Mouse (Mus musculus): Measurements from ENCODE around the gene Tmbim1. TPM values are rescaled to one million over a fixed set of nuclear protein-coding genes. Genes with fewer than 3 reads are reported as not detected.
"Not testable (repeated sequence)": the region's sequence is repeated elsewhere in the genome, so short reads cannot be mapped to it uniquely, and the experiment has no call there.

The Tmbim1 gene
- total RNA-seq, 2 experiments from 2014 or later, result 5.2 to 5.3 TPM

DNA sequence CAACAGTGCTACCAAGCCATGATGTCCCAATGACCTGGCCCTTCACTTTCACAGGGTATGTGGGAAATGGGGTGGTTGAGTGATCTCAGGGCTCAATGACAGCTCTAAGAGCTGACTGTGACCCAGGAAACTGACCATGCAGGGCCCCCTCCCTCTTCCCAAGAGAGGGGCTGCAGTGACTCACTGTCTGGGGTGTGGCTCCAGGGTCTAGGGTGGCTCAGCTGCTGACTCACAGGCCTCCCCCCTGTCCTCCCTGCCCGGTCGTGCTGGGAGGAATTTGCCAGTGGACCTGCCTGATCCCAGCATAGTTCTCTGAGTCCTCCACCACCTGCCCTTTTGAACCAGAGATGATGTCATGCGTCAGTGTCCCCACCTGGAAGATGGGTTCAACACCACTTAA is 8.2 kb downstream of the Tmbim1 start:
- no peak for DNase-seq
- intact Hi-C loops (cut with DNase I), result loop anchor here (10.0 kb wide), 1 partner anchor 158 kb away; no protein-coding TSS in a partner anchor

DNA sequence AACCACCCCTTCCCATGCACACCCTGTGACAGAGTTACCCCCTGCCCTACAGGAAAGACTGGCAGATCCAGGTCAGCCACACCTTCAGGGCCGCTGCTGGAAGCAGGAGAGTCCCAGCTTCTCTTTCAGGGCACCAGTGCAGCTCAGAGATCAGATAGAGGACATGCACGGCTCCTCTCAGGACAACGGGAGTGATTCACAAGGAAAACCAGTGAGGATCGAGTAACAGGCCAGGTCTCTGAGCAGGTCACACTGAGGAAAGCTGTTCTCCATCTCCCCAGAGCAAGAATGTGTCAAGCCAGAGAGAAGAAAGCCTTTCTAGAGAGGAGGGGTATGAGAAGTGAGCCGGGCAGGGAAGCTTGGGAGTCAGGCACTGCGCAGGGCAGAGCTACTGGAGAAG is 8.9 kb downstream of the Tmbim1 start:
- intact Hi-C loops (cut with DNase I), result loop anchor here (10.0 kb wide), 1 partner anchor 158 kb away; no protein-coding TSS in a partner anchor
- no peak for DNase-seq

DNA sequence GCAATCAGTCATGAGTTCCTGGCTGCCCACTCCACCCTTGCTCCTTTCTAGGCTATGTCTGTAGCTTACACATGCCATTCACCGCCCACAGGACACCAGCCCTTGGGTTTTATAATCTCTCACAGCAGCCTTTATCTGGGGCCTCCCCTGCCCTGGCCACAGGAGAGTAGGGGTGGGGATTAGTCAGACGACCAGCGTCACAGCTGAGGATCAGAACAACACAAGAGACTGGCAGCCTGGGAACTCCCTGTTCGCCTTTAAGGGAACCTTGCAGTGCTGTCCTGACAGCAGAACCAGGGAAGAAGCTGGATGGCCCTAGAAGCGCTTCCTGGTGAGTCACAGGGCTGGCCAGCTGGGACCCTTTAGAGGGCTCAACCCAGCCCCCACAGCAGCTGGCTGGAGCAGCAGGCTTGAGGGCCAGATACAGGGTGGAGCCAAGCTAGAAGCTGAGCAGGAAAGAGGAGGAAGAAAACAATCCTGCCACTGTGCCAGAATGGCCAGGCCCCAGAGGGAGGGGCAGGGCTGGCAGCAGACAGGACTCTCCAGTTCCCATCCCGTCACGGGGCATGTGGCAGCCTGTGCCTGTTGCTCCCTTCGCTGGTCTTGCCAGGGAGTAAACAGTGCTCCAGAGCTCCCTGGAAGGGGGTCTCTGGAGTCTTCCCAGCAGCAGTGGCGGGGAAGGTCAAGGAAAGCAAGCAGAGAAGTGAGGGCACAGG is 9.8 kb downstream of the Tmbim1 start:
- intact Hi-C loops (cut with DNase I), result loop anchor here (10.0 kb wide), 1 partner anchor 159 kb away; no protein-coding TSS in a partner anchor
- peak; percentile 95 for DNase-seq

DNA sequence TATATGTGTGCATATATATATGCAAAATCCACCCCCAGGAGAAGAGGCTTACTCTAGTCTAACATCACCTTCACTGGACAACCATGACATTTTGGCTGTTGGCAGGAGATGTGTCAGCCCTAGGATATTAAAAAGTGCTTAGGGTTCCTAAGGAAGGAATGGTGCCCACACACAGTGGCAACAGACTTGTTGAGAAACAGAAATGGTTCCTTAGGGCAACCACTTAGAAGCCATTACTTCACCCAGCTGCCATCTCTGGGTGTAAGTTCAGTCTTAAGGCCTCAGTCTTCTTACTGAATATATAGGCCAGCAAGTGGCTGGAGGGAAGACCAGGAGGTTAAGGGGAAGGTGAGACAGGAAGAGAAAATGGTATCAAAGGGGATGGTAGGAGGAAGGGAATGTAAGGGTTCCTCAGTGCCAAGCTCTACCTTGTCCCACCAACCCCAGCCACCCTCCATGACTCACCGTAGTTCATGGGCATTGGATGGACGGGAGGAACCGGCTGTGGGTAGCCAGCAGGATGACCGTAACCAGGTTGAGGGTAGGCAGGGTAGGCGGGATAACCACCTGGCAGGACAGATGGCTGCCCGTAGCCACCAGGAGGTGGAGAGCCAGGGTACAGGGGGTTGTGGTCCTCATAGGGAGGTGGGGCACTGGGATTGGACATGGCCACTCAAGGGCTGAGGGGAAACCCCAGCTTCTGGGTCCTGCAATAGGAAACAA is 10.5 kb downstream of the Tmbim1 start:
- DNase-seq, result no peak
- intact Hi-C loops (cut with DNase I), result loop anchor here (10.0 kb wide), 1 partner anchor 160 kb away; no protein-coding TSS in a partner anchor

DNA sequence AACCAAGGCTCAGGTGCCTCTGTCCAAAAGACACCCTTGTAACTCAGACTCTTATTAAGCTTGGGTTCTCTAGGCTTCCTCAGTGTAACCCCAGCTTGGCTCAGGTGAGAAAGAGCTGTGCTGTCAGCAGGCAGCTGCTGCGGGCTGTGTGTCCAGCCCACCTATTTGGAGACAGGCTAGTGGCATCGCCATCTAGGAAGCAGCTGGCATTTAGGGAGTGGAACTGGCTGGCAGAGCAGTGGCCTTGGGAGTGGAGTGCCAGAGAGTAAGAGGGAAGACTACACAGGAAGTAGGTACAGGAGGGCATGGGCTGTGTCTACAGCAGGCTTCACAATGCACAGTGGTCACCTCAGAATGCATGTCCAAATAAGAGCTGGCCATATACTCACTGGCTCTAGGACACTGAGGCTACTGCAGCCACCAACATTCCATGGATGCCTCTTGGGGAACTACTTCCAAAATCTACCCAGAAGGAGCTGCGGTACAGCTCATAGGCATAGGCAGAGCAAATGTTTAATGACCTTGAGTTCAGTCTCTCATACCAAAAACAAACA is 11.3 kb downstream of the Tmbim1 start:
- no peak for DNase-seq
- intact Hi-C loops (cut with DNase I), result loop anchor here (10.0 kb wide), 1 partner anchor 161 kb away; no protein-coding TSS in a partner anchor

DNA sequence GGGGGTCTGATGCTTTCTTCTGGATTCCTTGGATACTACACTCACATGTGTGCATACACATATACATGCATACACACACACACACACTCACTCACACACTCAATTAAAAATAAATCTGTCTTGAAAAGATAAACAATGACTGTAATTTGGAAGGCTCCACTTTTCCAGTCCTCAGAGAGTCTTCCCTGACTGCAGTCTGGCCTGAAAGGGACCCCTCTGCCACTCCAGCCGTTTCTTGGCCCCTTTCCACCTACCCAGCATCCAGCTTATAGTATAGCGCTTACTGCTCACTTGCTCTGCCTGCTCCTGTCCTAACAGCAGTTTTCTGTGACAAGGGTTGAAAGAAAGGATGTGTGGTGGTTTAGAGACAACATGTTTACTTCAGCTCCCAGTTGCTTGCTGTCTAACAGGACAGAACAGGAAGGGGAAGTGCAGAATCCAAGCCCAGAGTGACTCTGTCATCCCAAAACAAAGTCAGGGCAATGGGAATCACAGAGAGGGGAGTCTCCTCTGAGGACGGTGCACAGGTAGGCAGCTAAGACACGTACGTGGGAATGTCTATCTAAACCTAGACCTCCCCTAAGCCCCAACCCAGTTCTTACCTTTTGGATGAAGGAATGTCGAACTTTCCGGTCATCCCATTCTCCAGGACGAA is 12.0 kb downstream of the Tmbim1 start:
- intact Hi-C loops (cut with DNase I), result loop anchor here (10.0 kb wide), 1 partner anchor 161 kb away; no protein-coding TSS in a partner anchor
- DNase-seq, result peak; percentile 55

DNA sequence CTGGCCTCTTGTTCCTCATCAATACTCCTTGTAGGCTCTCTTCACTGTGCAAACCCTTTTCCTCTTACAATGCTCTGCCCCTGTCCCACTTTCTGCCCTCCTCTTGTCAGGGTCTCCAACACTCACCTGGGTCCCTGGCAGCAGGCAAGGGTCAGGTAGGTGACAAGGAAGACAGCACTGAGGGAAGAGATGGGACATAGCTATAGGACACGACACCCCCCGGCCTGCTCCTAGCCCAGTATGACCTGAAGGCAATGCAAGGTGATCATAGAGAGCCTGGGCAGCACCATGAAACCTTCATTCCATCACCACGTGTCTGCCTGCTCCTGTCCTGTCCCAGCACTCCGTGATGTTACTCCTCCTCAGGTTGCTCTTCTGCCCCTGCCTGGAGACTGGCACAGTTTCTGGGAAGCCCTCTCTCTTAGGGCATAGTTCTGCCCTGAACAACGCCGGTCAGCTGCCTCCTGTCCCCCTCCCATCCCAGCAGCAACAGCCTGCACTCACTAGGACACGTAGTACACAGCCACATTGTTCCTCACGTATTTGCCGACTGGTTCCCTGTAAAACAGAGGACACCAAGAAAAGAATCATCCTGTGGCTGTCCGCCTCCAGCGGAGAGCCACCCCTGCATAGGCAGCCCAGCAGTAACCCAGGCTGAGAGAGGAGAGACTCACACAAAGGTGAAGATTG is 12.9 kb downstream of the Tmbim1 start:
- DNase-seq, result no peak
- intact Hi-C loops (cut with DNase I), result loop anchor here (10.0 kb wide), 1 partner anchor 162 kb away; no protein-coding TSS in a partner anchor

DNA sequence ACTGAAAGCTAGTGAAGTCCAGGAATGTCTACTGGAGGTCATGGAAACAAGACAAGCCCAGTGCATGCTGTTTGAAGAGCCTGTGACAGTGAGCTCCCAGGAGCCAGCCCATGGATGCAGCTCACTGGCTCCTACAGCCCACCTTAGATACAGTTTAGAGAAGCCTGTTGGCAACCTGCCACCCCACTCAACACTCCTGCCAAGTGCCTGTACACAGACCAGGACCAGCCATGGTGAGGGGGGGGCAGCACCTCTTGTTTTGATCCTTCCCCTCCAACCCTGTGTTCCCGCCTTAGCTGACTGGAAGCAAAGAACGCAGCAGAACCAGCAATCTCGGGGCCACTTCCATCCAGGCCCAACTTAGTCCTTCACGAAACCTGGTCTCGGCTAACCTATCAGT is 15.3 kb downstream of the Tmbim1 start:
- intact Hi-C loops (cut with DNase I), result loop anchor here (10.0 kb wide), 1 partner anchor 165 kb away; no protein-coding TSS in a partner anchor
- peak; percentile 57 for DNase-seq

DNA sequence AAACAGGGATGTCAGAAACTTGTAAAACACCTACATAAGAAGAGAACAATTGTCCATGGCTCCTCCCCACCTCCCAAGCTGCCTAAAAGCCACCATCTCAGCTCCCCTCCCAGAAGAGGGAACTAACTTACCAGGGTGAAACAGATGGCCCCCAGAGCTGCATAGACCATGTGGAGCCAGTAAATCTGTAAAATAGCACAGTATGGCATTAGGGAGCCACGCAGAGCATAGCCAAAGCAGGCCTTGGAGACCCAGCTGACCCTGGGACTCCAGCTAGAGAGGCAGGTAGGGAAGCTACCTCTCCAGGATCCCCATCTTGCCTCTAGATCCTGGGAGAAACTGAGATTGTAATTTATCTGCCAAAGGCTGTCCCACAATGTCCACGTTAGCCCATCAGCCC is 15.7 kb downstream of the Tmbim1 start:
- intact Hi-C loops (cut with DNase I), result loop anchor here (10.0 kb wide), 1 partner anchor 165 kb away; no protein-coding TSS in a partner anchor
- DNase-seq, result no peak

DNA sequence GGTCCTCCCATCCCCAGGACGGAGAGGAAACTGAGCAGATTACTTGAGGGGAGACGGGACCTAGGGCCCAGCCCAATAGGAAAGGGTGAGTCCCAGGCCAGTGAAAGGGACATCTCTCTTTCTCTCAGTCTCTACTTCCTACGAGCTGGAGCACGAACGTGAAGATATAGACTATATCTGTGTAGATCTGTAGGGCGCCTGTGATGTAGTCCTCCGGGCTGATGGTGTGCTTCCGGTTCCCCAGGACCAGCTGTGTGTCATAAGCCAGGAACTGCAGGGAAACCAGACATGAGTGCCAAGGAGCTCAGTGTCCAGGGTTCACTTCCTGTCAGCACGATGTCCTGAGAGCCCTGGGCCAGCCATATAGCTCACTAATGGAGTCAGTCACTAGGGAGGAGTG is 16.2 kb downstream of the Tmbim1 start:
- no peak for DNase-seq
- intact Hi-C loops (cut with DNase I), result no loop called here

DNA sequence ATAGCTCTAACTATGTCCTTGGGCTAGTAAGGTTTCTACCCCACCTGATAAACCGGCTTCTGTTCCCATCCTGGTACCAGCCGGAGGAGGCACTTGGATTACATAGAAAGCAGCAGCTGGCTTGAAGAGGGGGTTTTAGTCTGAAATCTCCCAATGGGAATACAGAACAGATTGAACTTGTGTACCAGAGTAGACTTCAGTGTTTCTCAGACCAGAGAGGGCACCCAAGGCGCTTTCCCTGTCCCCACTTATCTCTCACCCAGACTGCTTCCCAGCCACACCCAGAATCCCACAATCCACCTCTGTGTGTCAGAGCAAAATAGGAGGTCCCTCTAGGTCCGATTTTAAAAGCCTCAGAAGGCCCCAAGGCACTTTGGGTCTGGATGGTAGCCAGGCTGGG is 17.1 kb downstream of the Tmbim1 start:
- no peak for DNase-seq
- intact Hi-C loops (cut with DNase I), result no loop called here

DNA sequence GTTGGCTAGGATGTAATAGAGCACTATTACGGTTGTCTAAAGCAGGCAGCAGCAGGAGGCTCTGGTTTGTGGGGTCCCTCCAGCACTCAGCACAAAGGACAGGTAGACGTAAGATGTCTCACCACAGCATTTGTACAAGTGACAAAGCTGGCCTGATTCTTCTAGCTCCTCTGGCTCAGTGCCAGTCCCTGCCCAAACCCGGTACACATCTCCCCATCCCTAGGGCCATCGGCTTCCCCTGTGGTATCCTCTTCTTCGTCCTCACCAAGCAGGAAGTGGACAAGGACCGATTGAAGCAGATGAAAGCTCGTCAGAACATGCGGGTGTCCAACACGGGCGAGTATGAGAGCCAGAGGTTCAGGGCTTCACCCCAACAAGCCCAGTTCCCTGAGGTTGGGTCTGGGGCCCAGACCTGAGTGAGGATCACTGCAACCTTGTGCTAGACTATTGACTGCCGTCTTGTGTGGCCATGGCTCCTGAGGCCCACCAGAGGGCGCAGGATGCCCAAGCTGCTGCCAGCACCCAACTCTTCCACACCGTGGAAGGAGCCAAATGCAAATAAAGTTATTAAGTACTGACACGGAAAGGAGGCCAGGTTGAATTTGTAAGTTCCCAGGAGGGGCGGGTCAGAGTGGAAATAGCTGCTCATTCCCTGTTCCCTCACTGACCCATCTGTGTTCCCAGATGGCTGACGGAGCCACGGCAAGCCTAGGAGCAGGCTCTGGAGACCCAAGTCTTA is 18.4 kb downstream of the Tmbim1 start:
- intact Hi-C loops (cut with DNase I); DNase-seq: not testable (repeated sequence)

DNA sequence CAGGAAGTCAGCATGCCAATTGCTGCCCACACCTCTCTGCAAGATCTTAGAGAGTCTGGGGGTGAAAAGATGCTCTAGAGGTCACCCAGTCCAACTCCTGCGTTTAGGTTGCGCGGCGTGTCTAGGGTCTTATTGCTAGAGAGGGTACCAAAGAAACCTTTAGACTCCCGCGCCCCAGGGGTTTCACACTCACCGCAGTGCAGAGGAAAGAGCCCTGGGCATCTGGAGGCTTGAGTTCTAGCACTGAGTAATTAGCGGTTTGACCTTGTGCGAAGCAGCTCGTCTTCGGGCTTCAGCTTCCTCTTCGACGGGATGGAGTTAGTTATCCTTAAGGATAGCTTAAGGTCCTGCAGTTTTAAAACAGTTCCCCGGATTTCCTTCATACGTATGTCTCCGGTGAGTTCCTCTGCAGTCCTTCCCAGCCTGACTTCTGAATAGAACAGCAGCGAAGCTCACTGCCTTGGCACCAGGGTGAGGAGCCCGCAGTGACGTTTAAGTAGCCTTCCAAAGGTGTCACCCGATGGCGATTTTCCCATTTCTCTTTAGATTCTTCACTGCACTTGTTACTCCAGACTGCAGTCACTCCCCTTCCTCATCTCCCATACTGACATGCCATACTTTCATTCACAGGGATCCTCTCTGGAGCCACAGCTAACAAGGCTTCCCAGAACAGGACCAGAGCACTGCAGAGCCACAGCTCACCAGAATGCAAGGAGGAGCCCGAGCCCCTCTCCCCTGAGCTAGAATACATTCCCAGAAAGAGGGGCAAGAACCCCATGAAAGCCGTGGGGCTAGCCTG is 20.0 kb downstream of the Tmbim1 start:
- intact Hi-C loops (cut with DNase I), result no loop called here

DNA sequence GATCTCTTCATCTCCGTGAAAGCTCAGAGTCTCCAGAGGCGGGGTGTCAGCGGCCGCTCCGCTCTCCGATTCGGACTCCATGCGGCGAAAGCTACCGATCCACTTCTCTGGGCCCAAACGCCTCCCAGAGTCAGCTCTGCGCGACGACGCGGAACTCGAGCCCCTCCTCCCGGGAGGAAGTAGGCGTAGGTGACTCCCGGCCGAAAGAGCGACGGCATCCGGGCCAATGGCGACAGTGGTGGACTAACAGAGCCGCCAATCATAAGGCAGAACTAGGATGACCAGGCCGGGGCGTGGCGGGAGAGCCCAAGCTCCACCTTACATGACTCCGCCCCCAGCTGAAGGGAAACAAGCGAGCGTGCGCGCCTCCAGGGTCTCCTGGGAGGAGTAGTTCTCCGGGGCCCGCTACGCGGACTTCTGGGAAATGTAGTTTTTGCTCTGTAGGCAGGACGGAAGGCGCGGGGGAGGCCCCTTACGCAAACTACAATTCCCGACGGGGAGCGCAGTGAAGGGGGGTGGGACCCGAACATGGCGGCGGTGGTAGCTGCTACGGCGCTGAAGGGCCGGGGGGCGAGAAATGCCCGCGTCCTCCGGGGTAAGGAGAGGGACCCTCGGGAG is 20.8 kb downstream of the Tmbim1 start, which contains the start of the genes Aamp and Pnkd:
TSS of gene Aamp (minus strand) at position 196 of the 618 bp plus-strand sequence.
TSS of gene Pnkd (plus strand) at position 388 of the 618 bp plus-strand sequence.
- peak; percentile 100 for DNase-seq
- intact Hi-C loops (cut with DNase I), result no loop called here

More for the DNA sequence above, 20.0 kb downstream of the Tmbim1 start:
- DNase-seq, result no peak

DNA sequence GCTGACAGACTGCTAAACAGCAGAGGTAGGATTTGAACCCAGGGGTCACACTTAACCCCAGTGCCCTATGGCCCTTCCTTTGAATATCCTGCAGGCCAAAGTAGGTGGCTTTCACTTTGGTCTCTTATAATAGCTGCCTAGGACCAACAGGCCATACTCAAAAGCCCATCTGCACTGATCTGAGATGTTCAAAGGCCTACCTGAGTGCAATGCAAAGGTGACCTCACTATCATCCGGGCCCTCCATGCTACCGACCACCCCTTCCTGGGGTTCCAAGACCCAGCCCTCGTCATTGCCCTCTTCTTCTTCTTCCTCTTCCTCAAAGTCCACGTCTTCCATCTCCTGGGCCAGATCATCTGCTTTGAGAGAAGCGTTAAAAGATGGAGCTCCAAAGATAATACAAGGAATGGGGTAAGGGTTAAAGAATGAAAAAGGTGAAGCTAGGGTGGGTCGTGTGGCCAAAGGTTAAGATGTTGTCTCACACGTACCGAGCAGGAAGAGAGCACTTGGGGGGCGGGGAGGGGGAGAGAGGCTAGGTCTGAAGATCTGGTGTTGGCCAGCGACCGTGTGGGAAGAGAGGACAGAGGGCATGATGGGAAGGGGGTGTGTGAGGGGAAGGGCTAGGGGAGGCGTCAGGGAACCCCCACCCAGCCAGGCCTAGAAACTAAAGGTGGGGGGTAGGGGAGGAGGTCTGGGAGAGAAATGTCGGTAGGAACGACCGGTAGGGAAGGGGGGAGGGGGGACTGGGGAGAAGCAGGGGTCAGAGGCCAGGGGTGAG is 21.5 kb downstream of the Tmbim1 start:
- DNase-seq, result peak; percentile 74
- intact Hi-C loops (cut with DNase I), result no loop called here

DNA sequence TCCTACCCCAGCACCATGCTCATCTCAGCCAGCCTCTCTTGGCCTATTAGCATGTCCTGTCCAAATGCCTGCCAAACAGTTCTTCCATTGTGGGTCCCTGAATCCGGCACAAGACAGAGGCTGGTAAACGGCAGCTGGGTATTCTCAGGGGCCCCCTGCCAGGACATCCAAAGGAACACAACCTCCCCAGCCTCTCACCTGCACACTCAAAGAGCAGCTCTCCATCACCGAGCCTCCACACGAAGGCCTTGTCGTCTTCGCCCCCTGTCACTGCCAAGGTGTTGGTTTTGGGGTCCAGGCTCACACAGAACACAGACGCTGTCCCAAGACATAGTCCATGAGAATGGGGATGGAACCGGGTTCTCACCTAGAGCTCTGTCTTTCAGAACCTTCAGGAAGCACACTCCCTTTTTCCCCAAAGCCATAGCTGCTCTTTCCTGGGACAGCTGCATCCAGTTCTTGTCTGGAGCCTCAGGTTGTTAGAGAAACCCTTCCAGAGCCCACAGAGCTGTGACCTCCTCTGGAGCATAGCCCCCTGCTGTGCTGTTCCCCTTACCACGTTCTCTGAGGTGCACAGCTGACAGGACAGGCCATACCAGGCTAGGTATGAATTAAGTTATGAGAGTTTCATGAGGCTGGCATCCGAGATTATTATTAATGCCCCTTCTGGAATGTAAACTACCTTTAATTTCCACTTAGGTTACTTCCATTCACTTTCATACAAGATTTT is 22.4 kb downstream of the Tmbim1 start:
- no peak for DNase-seq
- intact Hi-C loops (cut with DNase I), result no loop called here

DNA sequence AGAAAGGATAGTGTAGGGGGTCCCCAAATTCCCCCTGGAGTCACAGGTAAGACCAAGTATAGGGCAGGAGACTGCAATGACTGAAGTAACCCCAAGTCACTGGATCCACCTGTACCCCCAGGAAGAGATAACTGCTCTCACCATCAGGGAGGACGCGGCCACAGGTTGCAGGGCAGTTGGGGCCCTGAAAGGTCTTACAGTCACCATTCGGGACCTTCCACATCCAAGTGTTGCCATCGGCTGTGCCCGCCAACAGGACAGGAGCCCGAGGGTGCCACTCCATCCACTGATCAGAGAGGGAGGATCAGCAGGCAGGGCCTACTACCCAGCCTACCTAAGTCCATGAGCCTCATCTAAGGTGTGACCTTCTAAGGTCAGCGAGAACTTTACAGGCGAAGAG is 23.5 kb downstream of the Tmbim1 start:
- no peak for DNase-seq
- intact Hi-C loops (cut with DNase I), result no loop called here
